Mouse (Mus musculus) cerebellum, adult 9-11 months (tissue): ENCODE data around the gene Ptgr2.
"Not testable (repeated sequence)": the region's sequence is repeated elsewhere in the genome, so short reads cannot be mapped to it uniquely, and the experiment has no call there.

Experiments
- DNase-seq: peaks from one replicate; pipeline ENCODE4 v3.0.0; 2022

Ptgr2 gene

DNA sequence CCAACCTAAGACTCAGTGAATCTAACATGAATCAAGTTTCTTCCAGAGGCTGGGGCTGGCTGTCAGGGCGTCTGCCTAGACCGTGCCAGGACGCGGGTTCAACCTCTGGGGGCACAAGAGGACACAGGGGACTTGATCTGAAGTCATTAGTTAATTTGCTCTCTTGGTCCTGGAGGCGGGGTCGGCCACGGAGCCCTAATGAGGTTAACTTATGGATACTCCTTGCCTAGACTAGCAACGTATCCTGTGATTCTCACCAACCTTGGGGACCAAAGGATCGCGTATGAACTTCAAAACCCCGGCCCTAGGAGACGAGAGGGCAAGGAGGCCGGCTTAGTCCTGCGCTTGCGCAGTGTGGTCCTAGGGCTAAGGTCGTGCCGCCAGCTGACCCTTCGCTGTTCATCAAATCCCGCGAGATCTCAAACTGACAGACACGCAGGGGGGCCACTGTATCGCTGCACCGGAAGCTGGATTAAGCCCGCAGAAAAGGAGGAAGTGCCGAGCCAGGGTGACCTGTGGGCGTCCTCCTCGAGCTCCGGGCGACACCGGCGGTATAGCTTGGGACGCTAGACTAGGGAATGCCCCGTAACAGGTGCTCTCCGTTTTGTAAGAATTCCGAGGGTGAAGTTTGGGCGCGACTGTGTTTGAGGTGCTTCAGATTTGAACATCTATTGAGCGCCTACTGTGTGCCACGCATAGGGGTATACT lies at the start of gene Ptgr2:
Gene Ptgr2 (plus strand): TSS at position 348 of the 708 bp plus-strand sequence.
- DNase-seq, result peak; percentile 94

DNA sequence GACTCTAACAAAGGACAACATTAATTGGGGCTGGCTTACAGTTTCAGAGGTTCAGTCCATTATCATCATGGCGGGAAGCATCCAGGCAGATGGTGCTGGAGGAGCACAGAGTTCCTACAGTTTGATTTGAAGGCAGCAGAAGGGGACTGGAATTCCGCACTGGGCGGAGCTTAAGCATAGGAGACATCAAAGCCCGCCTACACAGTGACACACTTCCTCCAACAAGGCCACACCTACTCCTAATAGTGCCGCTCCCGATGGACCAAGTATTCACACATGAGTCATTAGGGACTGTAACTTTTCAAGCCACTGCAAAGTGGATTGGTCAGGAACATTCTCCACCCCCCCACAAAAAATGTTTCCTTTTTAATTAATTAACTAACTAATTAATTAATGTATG lies 49.5 kb upstream of the Ptgr2 start:
- no peak for DNase-seq

DNA sequence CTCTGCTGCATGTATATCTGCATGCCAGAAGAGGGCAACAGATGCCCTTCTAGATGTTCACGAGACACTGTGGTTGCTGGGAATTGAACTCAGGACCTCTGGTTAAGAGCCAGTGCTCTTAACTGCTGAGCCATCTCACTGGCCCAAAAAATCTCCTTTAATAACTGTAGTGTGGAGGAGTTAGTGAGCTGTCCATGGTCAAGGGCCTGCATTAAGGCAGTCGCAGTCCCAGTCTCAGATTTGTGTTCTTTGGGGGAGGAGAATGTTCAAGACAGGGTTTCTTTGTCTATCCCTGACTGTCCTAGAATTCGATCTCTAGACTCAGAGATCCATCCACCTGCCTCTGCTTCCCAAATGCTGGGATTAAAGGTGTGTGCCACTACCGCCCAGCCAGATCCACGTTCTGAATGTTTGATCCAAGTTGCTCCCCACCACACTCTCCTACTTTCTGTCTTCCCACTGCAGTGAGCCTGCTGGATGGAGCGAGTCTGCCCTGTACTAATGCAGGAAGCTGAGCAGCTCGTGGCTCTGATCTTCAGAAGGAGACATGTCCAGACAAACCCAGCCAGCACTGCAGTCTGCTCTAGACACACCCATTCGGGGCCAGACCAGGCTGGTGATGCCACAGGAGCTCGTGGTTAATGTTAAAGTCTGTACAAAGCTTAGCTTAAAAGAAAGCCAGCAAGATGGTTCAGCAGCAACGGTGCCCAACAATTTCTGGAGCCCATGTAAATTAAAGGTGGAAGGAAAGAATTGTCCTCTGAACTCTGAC lies 48.9 kb upstream of the Ptgr2 start:
- no peak for DNase-seq

DNA sequence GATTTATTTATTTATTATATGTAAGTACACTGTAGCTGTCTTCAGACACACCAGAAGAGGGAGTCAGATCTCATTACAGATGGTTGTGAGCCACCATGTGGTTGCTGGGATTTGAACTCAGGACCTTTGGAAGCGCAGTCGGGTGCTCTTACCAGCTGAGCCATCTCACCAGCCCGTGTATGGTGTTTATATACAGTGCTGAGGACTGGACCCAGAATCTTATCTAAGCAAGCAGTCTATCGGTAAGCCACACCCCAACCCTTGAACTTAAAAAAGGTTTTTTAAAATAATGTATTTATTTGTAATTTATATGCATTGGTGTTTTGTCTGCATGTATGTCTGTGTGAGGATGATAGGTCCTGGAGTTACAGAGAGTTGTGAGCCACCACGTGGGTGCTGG lies 48.0 kb upstream of the Ptgr2 start:
- DNase-seq, result not testable (repeated sequence)

DNA sequence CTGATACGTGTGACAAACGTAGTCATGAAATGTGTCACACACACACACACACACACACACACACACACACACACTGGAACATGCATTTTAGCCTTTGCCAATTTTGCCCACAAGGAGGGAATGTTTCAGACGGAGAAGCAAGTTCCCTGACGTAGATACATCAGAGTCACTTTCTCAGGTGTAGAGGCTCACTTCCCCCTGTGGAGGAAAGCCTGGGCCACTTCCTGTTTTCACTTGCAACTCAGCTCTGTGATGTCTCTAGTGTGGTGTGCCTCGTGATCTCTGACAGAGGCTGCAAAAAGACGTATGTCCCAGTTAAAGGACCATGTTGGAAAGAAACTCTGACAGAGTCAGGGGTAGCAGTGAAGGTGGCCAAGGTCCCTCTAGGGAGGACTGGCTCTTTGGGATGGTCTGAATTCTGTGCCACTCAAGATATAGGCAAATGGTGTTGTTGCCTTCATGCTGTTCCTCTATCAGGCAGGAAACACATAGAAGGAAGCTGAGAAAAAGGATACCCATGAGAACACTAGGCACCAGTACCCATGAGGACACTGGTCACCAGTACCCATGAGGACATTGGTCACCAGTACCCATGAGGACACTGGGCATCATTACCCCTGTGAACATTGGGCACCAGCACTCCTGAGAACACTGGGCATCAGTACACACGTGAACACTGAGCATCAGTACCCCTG lies 41.8 kb upstream of the Ptgr2 start:
- DNase-seq, result no peak

DNA sequence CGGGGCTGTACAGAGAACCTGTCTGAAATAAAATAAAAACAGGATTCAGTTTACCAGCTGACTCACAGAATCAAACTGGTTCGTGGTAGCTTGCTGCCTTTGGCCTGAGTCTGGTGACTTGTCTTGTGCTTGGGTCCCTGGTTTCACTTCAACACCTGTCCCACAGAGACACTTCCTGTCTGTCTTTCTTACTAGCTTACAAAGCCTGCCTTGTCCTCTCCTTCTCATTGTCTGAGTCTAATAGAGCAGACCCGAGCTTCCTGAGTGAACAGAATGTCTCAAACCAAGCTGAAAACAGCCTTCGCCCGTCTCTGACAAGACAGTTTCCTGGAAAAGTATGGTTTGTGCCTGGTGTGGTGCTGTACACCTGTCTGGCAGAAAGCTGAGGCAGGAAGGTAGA lies 39.3 kb upstream of the Ptgr2 start:
- no peak for DNase-seq

DNA sequence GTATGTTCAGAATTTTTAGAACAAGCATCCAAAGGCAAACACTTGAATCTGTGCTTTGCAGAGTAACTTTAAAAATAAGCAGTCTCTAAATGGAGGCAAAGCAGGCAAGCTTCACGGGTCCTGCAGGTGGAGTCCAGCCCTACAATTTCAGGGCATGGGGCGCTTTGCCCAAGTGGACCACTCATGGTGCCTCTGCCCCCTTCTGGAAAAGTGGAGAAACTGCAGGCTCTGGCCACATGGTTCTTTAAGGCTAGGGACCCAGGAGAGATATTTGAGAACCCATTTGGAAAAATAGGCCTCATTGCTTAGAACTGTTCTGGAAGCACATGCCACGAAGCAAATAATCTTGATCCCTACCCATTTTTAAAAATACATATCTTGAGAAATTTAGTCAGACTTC lies 35.8 kb upstream of the Ptgr2 start:
- peak; percentile 58 for DNase-seq

DNA sequence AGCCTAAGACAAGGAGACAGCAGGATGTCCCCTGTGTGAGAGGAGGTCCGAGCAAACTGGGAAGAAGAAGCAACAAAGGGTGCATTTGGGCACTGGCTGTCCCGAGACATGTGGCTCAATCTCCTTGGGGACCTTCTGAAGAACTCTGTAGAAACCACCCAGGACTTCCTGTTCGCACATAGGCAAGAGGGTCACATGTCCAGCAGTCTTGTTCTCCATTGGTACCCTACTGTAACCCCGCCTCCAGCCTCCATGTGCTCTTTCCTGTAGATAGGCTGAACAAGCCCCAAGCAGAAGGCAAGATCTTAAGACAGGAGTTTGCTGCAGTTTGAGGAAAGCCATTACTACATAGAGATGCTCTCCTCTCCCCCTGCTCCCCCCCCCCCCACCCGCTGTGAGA lies 32.2 kb upstream of the Ptgr2 start:
- DNase-seq, result no peak

DNA sequence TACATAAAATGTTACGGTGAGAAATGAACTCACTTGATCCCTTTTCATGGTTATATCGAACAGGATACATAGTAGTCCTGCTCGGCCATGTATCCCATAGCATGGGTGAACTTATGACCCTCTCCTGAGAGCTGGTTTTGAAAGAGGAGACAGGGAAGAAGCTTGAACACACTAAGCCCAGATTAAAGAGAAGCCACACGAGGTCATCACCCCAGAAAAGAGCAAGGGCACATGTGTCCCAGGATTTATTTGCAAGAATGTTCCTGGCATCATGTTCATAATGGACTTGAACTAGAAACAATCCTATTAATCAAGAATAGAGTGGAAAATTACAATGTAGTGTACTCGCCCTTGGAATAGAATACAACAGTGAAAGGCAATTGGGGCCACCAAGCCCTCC lies 30.1 kb upstream of the Ptgr2 start:
- DNase-seq, result no peak

DNA sequence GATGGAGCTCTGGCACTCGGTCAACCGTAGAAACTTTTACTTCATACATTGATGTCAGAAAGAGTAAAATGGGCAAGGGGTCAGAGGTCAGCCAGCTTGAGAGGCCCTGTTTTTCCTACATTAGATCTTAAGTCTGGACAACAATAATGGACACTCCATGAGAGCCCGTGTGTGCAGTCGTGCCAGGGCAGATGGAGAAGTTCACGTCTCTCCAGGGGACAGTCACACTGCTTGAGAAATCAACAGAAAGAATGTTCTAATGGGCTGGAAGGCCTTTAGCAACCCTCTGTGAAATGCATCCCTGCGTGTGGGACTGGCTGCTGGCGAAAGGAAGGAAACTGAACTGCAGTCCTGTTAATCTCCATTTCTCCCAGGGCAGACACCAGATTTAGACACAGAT lies 24.7 kb upstream of the Ptgr2 start:
- no peak for DNase-seq

DNA sequence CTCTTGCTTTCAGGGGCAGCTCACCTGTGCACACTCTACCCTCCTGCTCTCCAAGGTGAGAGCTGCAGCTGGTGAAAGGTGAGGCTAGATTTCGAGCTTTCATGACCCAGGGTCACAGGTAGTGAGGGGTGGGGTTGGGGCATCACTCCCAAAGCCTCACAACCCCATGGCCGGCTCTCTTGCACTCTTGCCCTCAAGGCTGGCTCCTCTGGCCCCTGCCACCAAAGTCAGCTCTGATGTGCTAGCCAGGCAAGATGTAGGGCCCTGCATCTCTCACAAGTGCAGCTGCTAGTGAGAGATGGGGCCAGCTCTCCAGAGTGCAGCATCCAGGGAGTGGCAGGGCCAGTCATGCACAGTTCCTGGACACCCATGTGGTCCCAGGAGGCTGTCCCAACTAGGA lies 17.8 kb upstream of the Ptgr2 start:
- DNase-seq, result no peak

DNA sequence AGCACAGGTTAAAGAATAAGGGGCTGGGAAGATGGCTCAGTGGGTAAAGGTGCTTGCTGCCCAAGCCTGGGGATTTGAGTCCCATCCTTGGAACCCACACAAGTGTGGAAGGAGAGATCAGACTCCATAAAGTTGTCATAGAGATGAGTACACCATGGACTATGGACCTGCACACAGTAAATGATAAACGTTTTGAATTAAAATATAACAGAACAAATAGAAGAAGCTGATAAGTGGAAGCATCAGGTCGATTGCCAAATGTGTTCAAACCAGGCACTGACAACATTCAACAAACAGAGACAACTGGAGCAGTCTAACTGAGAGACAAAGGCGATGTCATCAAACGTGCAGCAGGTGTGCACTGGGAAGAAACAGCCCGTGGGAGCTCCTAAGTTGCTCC lies 11.7 kb upstream of the Ptgr2 start:
- no peak for DNase-seq

DNA sequence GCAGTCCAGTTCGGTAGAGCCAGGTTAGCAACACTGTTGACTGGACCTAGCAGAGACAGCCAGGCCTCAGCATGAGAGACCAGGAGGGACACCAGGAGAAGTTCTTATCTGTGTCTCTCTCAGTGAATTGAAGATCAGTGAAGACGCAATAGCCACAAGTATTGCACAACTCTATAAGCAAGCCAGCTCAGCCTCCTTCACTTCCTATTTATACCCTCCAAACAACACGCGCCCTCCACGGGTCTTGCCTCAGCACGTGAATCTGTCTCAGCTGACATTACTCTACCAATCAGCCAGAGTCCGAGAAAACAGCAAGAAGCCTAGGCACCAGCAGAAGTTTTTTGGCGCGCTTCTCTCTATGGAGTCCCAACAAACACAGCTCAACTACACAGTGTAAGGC lies 9.7 kb upstream of the Ptgr2 start:
- no peak for DNase-seq

DNA sequence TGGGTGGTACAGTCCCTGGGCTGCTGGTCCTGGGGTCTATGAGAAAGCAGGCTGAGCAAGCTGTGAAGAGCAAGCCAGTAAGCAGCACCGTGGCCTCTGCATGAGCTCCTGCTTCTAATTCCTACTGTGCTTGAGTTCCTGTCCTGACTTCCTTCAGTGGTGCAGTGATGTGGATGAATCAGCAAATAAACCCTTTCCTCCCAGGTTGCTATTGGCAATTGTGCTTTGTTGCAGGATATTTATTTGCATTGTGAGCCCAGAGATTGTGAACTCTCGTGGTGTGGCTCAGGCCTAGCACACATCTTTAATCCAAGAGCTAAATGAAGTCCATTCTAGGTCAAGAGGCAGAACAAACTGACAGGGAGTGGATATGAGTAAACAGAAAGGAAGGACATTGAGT lies 8.7 kb upstream of the Ptgr2 start:
- DNase-seq, result no peak

DNA sequence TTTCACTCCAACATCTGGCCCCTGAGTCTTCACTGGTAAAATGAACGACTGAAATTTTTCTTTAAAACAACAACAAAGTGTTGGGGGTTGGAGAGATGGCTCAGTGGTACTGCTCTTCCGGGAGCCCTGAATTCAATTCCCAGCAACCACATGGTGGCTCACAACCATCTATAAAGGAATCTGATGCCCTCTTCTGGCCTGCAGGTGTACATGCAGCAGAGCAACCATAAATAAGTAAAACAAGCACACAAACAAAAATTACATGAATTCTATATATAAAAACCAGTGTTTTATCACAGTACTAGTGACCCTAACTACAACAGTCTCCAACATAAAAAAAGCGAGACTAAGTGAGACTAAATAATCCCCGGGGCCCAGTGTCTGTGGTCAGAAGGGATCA lies 8.2 kb upstream of the Ptgr2 start:
- no peak for DNase-seq

DNA sequence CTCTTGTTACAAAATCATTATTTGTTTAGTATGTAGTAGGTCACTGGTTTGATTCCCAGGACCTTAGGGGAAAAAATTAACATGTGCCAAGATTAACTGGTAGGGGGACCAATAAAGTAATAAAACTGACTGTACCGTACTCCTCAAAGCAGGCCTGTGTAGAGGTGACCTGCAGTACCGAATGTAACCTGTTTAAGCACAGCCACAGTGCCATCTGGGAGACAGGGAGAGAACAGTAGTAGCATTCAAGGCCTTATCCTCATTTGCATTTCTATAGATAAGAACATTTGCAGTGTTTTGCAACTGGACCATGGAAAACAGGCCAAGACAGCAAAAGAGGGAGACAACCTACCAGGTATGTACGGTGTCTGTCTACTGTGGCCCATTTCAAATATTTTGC lies 7.2 kb upstream of the Ptgr2 start:
- DNase-seq, result no peak

DNA sequence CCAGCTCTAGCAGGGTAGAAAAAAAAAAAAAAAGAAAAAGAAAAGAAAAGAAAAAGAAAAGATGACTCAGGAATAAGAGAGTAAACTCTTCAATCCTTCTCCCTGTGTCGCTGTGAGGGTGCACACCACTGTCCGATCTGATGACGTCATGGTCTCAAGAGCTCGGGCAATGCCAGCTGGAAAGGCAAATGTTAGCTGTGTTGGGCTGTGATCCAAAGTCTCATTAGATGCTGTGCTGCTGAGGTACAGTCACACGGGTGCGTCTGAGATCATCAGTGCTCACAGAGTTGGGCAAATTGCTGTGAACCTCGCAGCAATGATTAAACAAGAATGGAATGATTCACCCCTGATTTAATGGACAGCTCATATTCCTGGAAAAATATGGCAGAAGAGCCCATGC lies 6.1 kb upstream of the Ptgr2 start:
- DNase-seq, result no peak

DNA sequence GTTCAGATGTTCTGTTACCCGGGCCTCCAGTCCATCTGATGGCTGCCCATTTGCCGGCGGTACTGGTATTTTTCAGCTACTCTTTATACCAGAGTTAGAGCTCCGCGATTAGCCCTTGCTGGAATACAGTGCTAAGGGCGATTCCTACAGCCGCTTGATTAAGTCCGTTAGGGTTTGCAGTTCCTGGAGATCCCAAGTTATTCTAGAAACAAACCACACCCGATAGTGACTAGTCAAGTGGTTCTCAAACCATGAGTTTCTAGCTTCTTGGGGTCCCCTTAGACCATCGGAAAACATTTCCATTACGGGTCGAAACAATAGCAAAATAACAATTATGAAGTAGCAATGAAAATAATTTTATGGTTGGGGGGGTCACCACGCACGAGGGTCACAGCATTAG lies 641 bp upstream of the Ptgr2 start:
- no peak for DNase-seq

DNA sequence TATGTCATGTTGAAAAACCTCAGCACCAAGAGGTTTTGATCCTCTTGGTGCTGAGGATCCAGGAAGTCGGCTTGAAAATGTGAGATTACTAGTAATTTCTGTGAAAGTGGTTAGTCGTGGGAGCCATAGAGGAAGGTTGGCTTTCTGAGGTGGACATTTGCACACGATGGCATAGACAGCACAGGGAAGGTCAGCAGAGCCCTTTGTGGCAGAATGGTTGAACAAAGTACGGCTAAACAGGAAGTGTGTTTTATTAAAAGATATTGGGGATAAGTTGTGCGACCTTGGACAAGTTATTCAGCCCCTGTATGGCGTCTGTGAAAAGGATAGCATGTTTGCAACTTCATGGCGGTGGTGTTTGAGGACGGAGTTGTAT lies 549 bp downstream of the Ptgr2 start:
- DNase-seq, result peak; percentile 7

DNA sequence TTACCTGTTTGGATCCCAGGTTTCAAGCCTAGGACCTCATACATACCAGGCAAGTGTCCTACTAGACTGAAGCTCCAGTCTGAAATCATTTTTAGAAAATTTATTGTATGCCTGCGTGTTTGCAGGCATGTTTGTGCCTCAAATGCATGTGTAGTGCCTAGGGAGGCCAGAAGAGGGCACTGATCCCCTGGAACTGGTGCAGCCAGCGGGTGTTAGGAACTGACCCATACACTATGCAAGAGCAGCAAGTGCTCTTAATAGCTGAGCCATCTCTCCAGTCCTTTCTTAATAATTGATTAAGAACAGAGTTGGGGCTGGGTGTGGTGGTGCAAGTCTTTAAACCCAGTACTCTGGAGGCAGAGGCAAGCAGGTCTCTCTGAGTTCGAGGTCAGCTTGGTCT lies 3.4 kb downstream of the Ptgr2 start:
- DNase-seq, result peak; percentile 7

DNA sequence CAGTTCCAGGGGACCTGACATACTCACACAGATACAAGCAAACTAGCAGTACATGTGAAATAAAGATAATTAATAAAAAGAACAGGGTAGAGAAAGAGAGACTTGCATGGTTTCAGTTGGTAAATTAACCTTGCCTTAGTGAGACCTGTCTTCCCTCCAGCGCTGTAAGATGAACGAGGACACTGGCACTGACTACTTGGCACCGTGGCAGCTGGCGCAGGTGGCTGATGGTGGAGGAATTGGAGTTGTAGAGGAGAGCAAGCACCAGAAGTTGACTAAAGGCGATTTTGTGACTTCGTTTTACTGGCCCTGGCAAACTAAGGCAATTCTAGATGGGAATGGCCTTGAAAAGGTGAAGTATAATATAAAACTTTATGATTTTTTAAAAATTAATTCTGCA lies 12.8 kb downstream of the Ptgr2 start:
- no peak for DNase-seq

DNA sequence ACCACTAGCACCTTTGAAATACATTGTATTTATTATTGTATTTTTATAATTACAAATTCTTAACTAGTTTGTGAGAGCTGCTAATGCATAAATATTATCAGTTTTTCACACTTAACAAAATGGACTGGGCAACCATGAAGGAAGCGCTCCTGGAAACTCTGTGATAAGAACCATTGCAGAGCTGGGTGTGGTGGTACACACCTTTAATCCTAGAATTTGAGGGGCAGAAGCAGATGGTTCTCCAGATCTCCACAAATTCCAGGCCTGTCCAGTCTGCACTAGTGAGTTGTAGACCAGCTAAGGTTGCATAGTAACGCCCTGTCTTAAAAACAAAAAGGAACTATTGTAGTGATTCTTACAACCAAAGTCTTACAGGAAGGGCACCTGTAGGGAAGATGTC lies 14.2 kb downstream of the Ptgr2 start:
- DNase-seq, result no peak

DNA sequence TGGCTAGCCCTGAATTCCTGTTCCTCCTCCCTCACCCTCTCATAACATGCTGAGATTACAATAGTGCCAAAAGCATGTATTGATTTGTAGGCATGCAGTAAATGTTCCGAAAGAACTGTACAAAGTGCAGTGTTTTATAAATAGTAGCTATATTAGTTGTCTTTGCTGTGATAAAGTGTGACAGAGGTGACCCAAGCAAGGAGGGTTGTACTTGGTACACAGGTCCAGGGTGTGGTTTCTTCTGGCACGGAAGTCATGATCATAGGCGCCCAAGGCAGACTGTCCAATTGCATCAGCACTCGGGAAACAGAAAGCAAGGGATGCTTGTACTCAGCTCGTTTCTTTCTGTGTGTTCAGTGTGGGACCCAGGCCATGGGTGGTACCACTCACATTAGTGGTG lies 19.1 kb downstream of the Ptgr2 start:
- DNase-seq, result no peak

DNA sequence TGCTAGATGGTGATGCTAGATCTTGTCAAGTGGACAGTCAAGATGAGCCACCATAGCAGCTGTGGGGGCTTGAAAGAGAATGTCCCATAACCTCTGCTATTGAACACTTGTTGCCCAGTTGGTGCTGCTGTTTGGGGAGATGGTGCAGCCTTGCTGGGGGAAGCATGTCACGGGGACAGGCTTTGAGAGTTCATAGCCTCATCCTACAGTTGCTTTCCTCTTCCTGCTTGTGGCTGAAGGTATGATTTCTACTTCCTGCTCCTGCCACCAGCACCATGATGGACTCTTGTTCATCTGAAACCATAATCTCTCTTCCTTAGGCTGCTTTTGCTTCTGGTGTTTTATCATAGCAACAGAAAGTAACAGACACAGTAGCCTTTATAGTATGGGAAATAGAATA lies 19.5 kb downstream of the Ptgr2 start:
- no peak for DNase-seq
